Mouse (Mus musculus): ENCODE results near the gene Acadl.
A peak's percentile ranks its signal among the peaks of the same experiment; 100 is the strongest.

The Acadl gene

GRCm38 (mm10) chr1:66839135-66839534 is 23.9 kb downstream of the Acadl start:
- DNase-seq = no peak

GRCm38 (mm10) chr1:66838184-66839042 is 24.7 kb downstream of the Acadl start:
- DNase-seq = peak; percentile 92

- no peak for DNase-seq
These were observed 25.9 kb downstream of the Acadl start for GRCm38 (mm10) chr1:66837207-66837606.

- no peak for DNase-seq
These were observed 30.4 kb downstream of the Acadl start for GRCm38 (mm10) chr1:66832636-66833165.

- DNase-seq = no peak
These were observed 31.1 kb downstream of the Acadl start for GRCm38 (mm10) chr1:66831824-66832600.

- no peak for DNase-seq
These were observed 33.5 kb downstream of the Acadl start for GRCm38 (mm10) chr1:66829400-66830080.

- no peak for DNase-seq
These were observed 41.1 kb downstream of the Acadl start for GRCm38 (mm10) chr1:66821966-66822365.

GRCm38 (mm10) chr1:66820241-66820640 is 42.8 kb downstream of the Acadl start:
- DNase-seq = no peak

- no peak for DNase-seq
These were observed 45.2 kb downstream of the Acadl start for GRCm38 (mm10) chr1:66817865-66818315.

- peak; percentile 97 for DNase-seq
These were observed 45.6 kb downstream of the Acadl start, which contains the start of gene Kansl1l for GRCm38 (mm10) chr1:66817453-66817839. Gene Kansl1l (minus strand): TSS chr1:66817562.

- DNase-seq = peak; percentile 99
These were observed 46.1 kb downstream of the Acadl start for GRCm38 (mm10) chr1:66816837-66817452.

- peak; percentile 60 for DNase-seq
These were observed 46.9 kb downstream of the Acadl start for GRCm38 (mm10) chr1:66815941-66816777.

- no peak for DNase-seq
These were observed 48.3 kb downstream of the Acadl start for GRCm38 (mm10) chr1:66814756-66815155.

- DNase-seq = no peak
These were observed 49.9 kb downstream of the Acadl start for GRCm38 (mm10) chr1:66813191-66813590.

GRCm38 (mm10) chr1:66806821-66807220 is 56.3 kb downstream of the Acadl start:
- no peak for DNase-seq

GRCm38 (mm10) chr1:66805408-66805807 is 57.7 kb downstream of the Acadl start:
- DNase-seq = no peak

GRCm38 (mm10) chr1:66804710-66805109 is 58.4 kb downstream of the Acadl start:
- no peak for DNase-seq

- DNase-seq = no peak
These were observed 65.1 kb downstream of the Acadl start for GRCm38 (mm10) chr1:66797962-66798361.

- DNase-seq = no peak
These were observed 70.1 kb downstream of the Acadl start for GRCm38 (mm10) chr1:66792838-66793466.

GRCm38 (mm10) chr1:66782296-66782695 is 80.8 kb downstream of the Acadl start:
- DNase-seq = no peak

GRCm38 (mm10) chr1:66781027-66781426 is 82.0 kb downstream of the Acadl start:
- no peak for DNase-seq
